In the genomic region with DNA sequence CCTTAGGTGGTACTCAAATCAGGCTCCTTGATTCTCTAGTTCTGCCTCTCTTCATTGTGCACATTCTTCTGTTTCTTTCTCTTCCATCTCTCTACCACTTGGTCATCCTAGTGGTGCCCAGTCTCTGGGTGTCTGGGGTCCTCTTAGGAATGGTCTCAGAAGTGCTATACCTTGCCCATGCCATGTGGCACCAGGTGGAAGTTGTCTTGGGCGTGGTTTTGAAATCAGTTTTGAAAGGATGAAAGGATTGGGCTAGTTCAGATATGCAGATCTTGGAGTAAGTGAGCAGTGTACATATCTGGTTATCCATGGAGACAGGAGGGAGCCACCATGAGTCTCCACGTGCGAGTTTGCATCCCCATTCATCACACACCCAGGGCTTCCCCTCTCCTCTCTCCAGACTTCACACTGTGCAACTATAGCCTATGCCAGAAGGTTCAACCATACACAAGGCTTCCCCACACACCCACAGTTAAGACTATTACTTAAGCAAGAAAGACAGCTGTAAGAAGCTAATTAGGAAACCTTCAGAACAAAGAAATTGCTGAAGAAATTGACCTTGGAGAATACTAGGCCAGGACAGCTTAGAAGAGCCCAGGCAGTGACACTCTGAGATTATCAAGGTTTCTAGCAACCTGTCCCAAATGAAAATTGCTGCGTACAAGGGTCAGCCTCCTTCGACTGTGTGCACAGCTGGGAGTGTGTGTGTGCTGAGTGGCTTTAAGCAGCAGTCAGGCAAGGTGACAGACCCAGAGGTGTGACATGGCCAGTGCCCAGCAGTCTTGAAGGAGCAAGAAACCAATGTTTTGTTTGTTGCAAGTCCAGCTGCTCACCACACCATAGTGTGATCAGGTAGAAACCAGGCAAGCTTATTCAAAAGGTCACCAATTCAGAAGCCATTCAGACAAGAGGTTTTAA, we compare ENCODE assay signal across 10 mouse cellular contexts. TPM values are rescaled to one million over a fixed set of nuclear protein-coding genes. Genes with fewer than 3 reads are reported as not detected.
DNase-seq lines count a peak whose midpoint lies in the region; ATAC-seq and TF ChIP-seq lines count a peak whose summit lies in the region.
"Had no signal": no experiment of that assay in that cellular context is flagged by ENCODE, and none has a peak within 500 bp of the region (broad histone marks: within the 10 kb centered on the region; RNA-seq: fewer than 3 reads in every experiment).

No protein-coding gene starts in this region.

- H3K4me1 ChIP-seq in megakaryocyte, embryonic 14.5 days = peaks cover 61% of the 10 kb centered on the region
- H3K4me1 ChIP-seq in limb, embryonic 14.5 days (ENCODE audit: control insufficient read depth, insufficient read depth, low read length) = peaks cover 6% of the 10 kb centered on the region; the same call in 1 of the 2 replicates
- no peaks in the 10 kb centered on the region for H3K4me1 ChIP-seq in stomach, embryonic 16.5 days (ENCODE audit: control insufficient read depth, insufficient read depth, low read length)

- no peak overlapping the region for H3K9ac ChIP-seq in limb, embryonic 14.5 days (ENCODE audit: low read depth, low read length, severe bottlenecking)
- no peak overlapping the region for H3K9ac ChIP-seq in stomach, embryonic 16.5 days (ENCODE audit: low read length)

- H3K4me2 ChIP-seq in limb, embryonic 14.5 days (replicated peaks; ENCODE audit: low read depth, low read length, severe bottlenecking) = no peak overlapping the region
- no peak overlapping the region for H3K4me2 ChIP-seq in stomach, embryonic 16.5 days (ENCODE audit: low read depth, low read length)

- peaks cover 8% of the 10 kb centered on the region for H3K27me3 ChIP-seq in megakaryocyte, embryonic 14.5 days (replicated peaks)
- no peaks in the 10 kb centered on the region for H3K27me3 ChIP-seq in limb, embryonic 14.5 days (ENCODE audit: control insufficient read depth, insufficient read depth, low read length)
- H3K27me3 ChIP-seq in stomach, embryonic 16.5 days (ENCODE audit: control insufficient read depth, insufficient read depth, low read length) = no peaks in the 10 kb centered on the region

- peak overlapping the region; percentile 23 for H3K4me3 ChIP-seq in megakaryocyte, embryonic 14.5 days (replicated peaks)
- H3K4me3 ChIP-seq in limb, embryonic 14.5 days (replicated peaks; ENCODE audit: low read length) = no peak overlapping the region
- no peak overlapping the region for H3K4me3 ChIP-seq in stomach, embryonic 16.5 days (replicated peaks; ENCODE audit: low read length)

- peak; percentile 15 for DNase-seq in embryo, embryonic 10.5 days (ENCODE audit: low spot score)
- DNase-seq in embryo, embryonic 11 days = no peak
- no peak for DNase-seq in limb, embryonic 14.5 days (ENCODE audit: low spot score)
- no peak for DNase-seq in gastrocnemius, postnatal 4 days (ENCODE audit: low spot score in 2 of 2)
- DNase-seq in right cerebral cortex, postnatal 4 days = no peak
- DNase-seq: cerebellum, adult 9-11 months; gastrocnemius, postnatal 14 days had no signal

- WGBS in limb, embryonic 14.5 days = 44% methylated on average over 5 of the region's 5 CpGs
- 37% methylated on average over 5 of the region's 5 CpGs for WGBS in stomach, embryonic 16.5 days

- TF ChIP-seq POLR2A in limb, embryonic 14.5 days (IDR thresholded peaks at IDR 0.05; ENCODE audit: borderline replicate concordance, extremely low read depth, insufficient read depth, insufficient read length) = no peak

- no peak for ATAC-seq in megakaryocyte, adult 5-6 weeks (ENCODE audit: poor library complexity, severe bottlenecking)
- ATAC-seq in limb, embryonic 14.5 days (ENCODE audit: low FRiP score, low read depth) = 0 out of 2 replicates have a peak, but pooled peaks have one; percentile 9
- ATAC-seq in stomach, embryonic 16.5 days (ENCODE audit: insufficient read depth, low FRiP score) = no peak; the same call in 1 of the 2 replicates

- no peak overlapping the region for H3K27ac ChIP-seq in limb, embryonic 14.5 days (replicated peaks; ENCODE audit: low read depth, low read length)
- peak overlapping the region; percentile 28; the same call in 1 of the 2 replicates for H3K27ac ChIP-seq in stomach, embryonic 16.5 days (ENCODE audit: low read length)

- H3K9me3 ChIP-seq in megakaryocyte, embryonic 14.5 days = no peaks in the 10 kb centered on the region
- no peaks in the 10 kb centered on the region for H3K9me3 ChIP-seq in limb, embryonic 14.5 days (ENCODE audit: control insufficient read depth, low read length)
- H3K9me3 ChIP-seq in stomach, embryonic 16.5 days (replicated peaks; ENCODE audit: control insufficient read depth, low read length) = no peaks in the 10 kb centered on the region

- H3K36me3 ChIP-seq in megakaryocyte, embryonic 14.5 days (replicated peaks; ENCODE audit: low read length) = peaks cover 58% of the 10 kb centered on the region
- H3K36me3 ChIP-seq in limb, embryonic 14.5 days (ENCODE audit: control insufficient read depth, insufficient read depth, low read length) = peaks cover 41% of the 10 kb centered on the region
- peaks cover 32% of the 10 kb centered on the region for H3K36me3 ChIP-seq in stomach, embryonic 16.5 days (ENCODE audit: control insufficient read depth, insufficient read depth, low read length)

RNA-seq across cellular contexts. Expression of a gene that starts 12.3 kb away (rescaled TPM):
- polyA plus RNA-seq in megakaryocyte, embryonic 14.5 days (2012; ENCODE audit: insufficient read depth, low replicate concordance) = 17.8 TPM in 1 of 2 replicates, not detected in the other
- 1,555 and 1,680 TPM in 2 replicates for total RNA-seq in megakaryocyte, adult 5-6 weeks (2015)
- total RNA-seq in megakaryocyte, adult 5-6 weeks (2017) = 559 and 757 TPM in 2 replicates
- polyA plus RNA-seq in limb, embryonic 14.5 days (2012; rRNA removed) = 2,332 and 6,071 TPM in 2 replicates
- 948 and 1,027 TPM in 2 replicates for polyA plus RNA-seq in limb, embryonic 14.5 days (2014; fragmentation: Nextera tagmentation; extraction: Ambion mirVana)
- polyA plus RNA-seq in stomach, embryonic 16.5 days (2015; fragmentation: Nextera tagmentation; extraction: Ambion mirVana) = 598 and 707 TPM in 2 replicates
- total RNA-seq in gastrocnemius, postnatal 4 days (2021) = 1,000 to 10,000 TPM in 1 of 2 experiments, 100 to 1,000 TPM in 1; 963 to 1,014 TPM

RNA-seq across cellular contexts. Expression of a gene that starts 25.7 kb away (rescaled TPM):
- polyA plus RNA-seq in megakaryocyte, embryonic 14.5 days (2012; ENCODE audit: insufficient read depth, low replicate concordance) = 8.6 and 11.6 TPM in 2 replicates
- 322 and 348 TPM in 2 replicates for total RNA-seq in megakaryocyte, adult 5-6 weeks (2015)
- 267 and 301 TPM in 2 replicates for total RNA-seq in megakaryocyte, adult 5-6 weeks (2017)
- polyA plus RNA-seq in limb, embryonic 14.5 days (2012; rRNA removed) = 163 and 196 TPM in 2 replicates
- 283 and 299 TPM in 2 replicates for polyA plus RNA-seq in limb, embryonic 14.5 days (2014; fragmentation: Nextera tagmentation; extraction: Ambion mirVana)
- polyA plus RNA-seq in stomach, embryonic 16.5 days (2015; fragmentation: Nextera tagmentation; extraction: Ambion mirVana) = 340 and 363 TPM in 2 replicates
- total RNA-seq in gastrocnemius, postnatal 4 days (2021) = 10 to 100 TPM; 49.8 TPM

Comparison
In these comparisons a context has a peak if more than half of its experiments do, and no peak if none do; other contexts are left out.
1. RNA of a gene that starts 12.3 kb away (polyA plus RNA-seq): 948 to 6,071 TPM in limb, embryonic 14.5 days and 598 to 707 TPM in stomach, embryonic 16.5 days; 17.8 TPM in megakaryocyte, embryonic 14.5 days; every median in the first group is over 10 times any median in the second.
2. RNA of a gene that starts 25.7 kb away (polyA plus RNA-seq): 340 to 363 TPM in stomach, embryonic 16.5 days and 163 to 299 TPM in limb, embryonic 14.5 days; 8.6 to 11.6 TPM in megakaryocyte, embryonic 14.5 days; every median in the first group is over 10 times any median in the second.